Mouse (Mus musculus) hindbrain, embryonic 14.5 days (tissue): ENCODE results near the gene Atg101. TPM values are rescaled to one million over a fixed set of nuclear protein-coding genes. Genes with fewer than 3 reads are reported as not detected.

Source experiments
- ATAC-seq: fragments of 200-750 bp; cut with Nextera tagmentation; 2 replicates; pipeline ENCODE4 v1.8.0; 2017; ENCODE audit warnings: moderate number of reproducible peaks, mild to moderate bottlenecking, moderate TSS enrichment, moderate library complexity; ENCODE audit not compliant: low FRiP score
- DNase-seq: peaks from one replicate; pipeline ENCODE4 v3.0.0-alpha.2; 2015; ENCODE audit warnings: low spot score
- H3K27ac ChIP-seq: fragments of 300-500 bp; sonication (generic); 2 replicates; pipeline ENCODE4 v1.5.1; 2014; ENCODE audit warnings: mild to moderate bottlenecking, moderate library complexity
- H3K27me3 ChIP-seq: fragments of 300-500 bp; sonication (generic); 2 replicates; pipeline ENCODE4 v1.6.1; 2014; ENCODE audit warnings: mild to moderate bottlenecking, low read length, mixed read lengths; ENCODE audit not compliant: control insufficient read depth, insufficient read depth
- H3K36me3 ChIP-seq: fragments of 300-500 bp; sonication (generic); replicated peaks from 2 replicates; pipeline ENCODE4 v1.6.1; 2014; ENCODE audit not compliant: control insufficient read depth, insufficient read depth
- H3K4me1 ChIP-seq: fragments of 300-500 bp; sonication (generic); replicated peaks from 2 replicates; pipeline ENCODE4 v1.6.1; 2014; ENCODE audit warnings: antibody characterized with exemption, low read length, mixed read lengths; ENCODE audit not compliant: control insufficient read depth, insufficient read depth
- H3K4me2 ChIP-seq: fragments of 300-500 bp; sonication (generic); replicated peaks from 2 replicates; pipeline ENCODE4 v1.6.1; 2014; ENCODE audit warnings: mild to moderate bottlenecking, moderate library complexity
- H3K4me3 ChIP-seq: fragments of 300-500 bp; sonication (generic); replicated peaks from 2 replicates; pipeline ENCODE4 v1.5.1; 2014; ENCODE audit warnings: mild to moderate bottlenecking, low read length
- H3K9ac ChIP-seq: fragments of 300-500 bp; sonication (generic); 2 replicates; pipeline ENCODE4 v1.6.1; 2014
- H3K9me3 ChIP-seq: fragments of 300-500 bp; sonication (generic); 2 replicates; pipeline ENCODE4 v1.6.1; 2016; ENCODE audit warnings: low read length; ENCODE audit not compliant: control insufficient read depth
- WGBS: fragments of 180-500 bp; shearing (Covaris S2); extraction: QIAGEN DNeasy Blood & Tissue Kit; methylation state at CpG from one replicate; pipeline ENCODE4 v1.1.7; 2014; 5-methylcytosine and 5-hydroxymethylcytosine counted together
- polyA plus RNA-seq: library from polyadenylated mRNA; unstranded; fragments of >200 nt; fragmentation: Nextera tagmentation; extraction: Ambion mirVana; gene quantifications from 2 replicates; pipeline ENCODE4 v1.2.1, GENCODE M21; 2014

The Atg101 gene
- polyA plus RNA-seq, 1 experiment from 2014 or later, result 66.3 TPM

- H3K4me3 ChIP-seq, result no peak overlapping the region
- WGBS, result 66% methylated on average over 13 of the region's 13 CpGs
- DNase-seq (no peak), ATAC-seq (no peak)
- no peaks in the 10 kb centered on the region; the same call in 1 of the 2 replicates for H3K27me3 ChIP-seq
- H3K4me1 ChIP-seq, result no peaks in the 10 kb centered on the region
- peak overlapping the region; percentile 37 for H3K4me2 ChIP-seq
- H3K9ac ChIP-seq, result no peak overlapping the region
- H3K9me3 ChIP-seq, result no peaks in the 10 kb centered on the region
- no peak overlapping the region for H3K27ac ChIP-seq
- H3K36me3 ChIP-seq, result no peaks in the 10 kb centered on the region
Observed at GRCm38 (mm10) chr15:101316279-101316912, 32.3 kb downstream of the Atg101 start.

GRCm38 (mm10) chr15:101316913-101317813, 33.1 kb downstream of the Atg101 start:
- 79% methylated on average over 18 of the region's 18 CpGs for WGBS

DNA sequence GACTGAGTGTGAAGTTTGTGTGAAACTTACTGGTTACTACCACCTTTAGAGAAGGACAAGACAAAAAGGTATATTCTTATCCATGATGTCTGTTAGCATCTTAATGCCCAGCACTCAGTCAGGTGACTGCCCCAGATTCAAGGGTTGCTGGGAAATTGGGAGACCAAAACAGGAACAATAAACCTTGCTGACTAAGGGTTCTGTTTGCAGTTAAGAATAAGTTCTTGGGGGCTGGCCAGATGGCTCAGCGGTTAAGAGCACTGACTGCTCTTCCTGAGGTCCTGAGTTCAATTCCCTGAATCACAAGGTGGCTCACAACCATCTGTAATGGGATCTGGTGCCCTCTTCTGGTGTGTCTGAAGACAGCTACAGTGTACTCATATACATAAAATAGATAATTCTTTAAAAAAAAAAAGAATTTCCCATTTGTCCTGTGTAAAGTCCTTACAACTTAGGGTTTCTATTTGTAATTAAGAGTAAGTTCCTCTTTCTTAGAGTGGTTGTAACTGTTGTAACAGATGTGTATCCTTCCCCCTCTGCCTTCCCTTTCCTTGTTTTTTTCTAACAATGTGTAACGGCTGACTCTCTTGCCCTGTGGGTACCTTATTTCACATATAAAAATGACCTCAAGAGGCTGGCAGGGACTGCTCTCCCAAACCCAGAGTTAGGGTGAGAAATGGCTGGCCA, 33.9 kb downstream of the Atg101 start:
- no peak for DNase-seq
- H3K9me3 ChIP-seq, result no peaks in the 10 kb centered on the region
- H3K36me3 ChIP-seq, result no peaks in the 10 kb centered on the region
- H3K9ac ChIP-seq, result no peak overlapping the region
- ATAC-seq, result no peak
- H3K4me1 ChIP-seq, result no peaks in the 10 kb centered on the region
- no peak overlapping the region for H3K27ac ChIP-seq
- no peak overlapping the region for H3K4me3 ChIP-seq
- H3K27me3 ChIP-seq, result no peaks in the 10 kb centered on the region; the same call in 1 of the 2 replicates
- no peak overlapping the region for H3K4me2 ChIP-seq
- 72% methylated on average over 2 of the region's 2 CpGs for WGBS

More at GRCm38 (mm10) chr15:101316913-101317813, 33.1 kb downstream of the Atg101 start:
- Histone ChIP-seq H3K9ac (no peak overlapping the region), H3K4me1 (no peaks in the 10 kb centered on the region), H3K4me3 (no peak overlapping the region), H3K9me3 (no peaks in the 10 kb centered on the region), H3K4me2 (no peak overlapping the region), H3K36me3 (no peaks in the 10 kb centered on the region), H3K27ac (no peak overlapping the region), H3K27me3 (no peaks in the 10 kb centered on the region; the same call in 1 of the 2 replicates)
- ATAC-seq (no peak), DNase-seq (no peak)

- H3K27me3 ChIP-seq, result no peaks in the 10 kb centered on the region; the same call in 1 of the 2 replicates
- 65% methylated on average over 14 of the region's 14 CpGs for WGBS
- ATAC-seq (no peak), DNase-seq (no peak)
- no peaks in the 10 kb centered on the region for H3K36me3 ChIP-seq
- no peaks in the 10 kb centered on the region for H3K9me3 ChIP-seq
- no peaks in the 10 kb centered on the region for H3K4me1 ChIP-seq
- no peak overlapping the region for H3K4me2 ChIP-seq
- H3K4me3 ChIP-seq, result no peak overlapping the region
- no peak overlapping the region for H3K9ac ChIP-seq
- H3K27ac ChIP-seq, result no peak overlapping the region
Observed at GRCm38 (mm10) chr15:101318889-101319765, 35.1 kb downstream of the Atg101 start.

- WGBS, result 91% methylated on average over 6 of the region's 6 CpGs
- Histone ChIP-seq H3K4me3 (no peak overlapping the region), H3K9me3 (no peaks in the 10 kb centered on the region), H3K9ac (no peak overlapping the region), H3K27me3 (no peaks in the 10 kb centered on the region; the same call in 1 of the 2 replicates), H3K4me2 (no peak overlapping the region), H3K4me1 (no peaks in the 10 kb centered on the region), H3K36me3 (no peaks in the 10 kb centered on the region), H3K27ac (no peak overlapping the region)
- ATAC-seq (no peak), DNase-seq (no peak)
Observed at GRCm38 (mm10) chr15:101320010-101320617, 36.0 kb downstream of the Atg101 start.

DNA sequence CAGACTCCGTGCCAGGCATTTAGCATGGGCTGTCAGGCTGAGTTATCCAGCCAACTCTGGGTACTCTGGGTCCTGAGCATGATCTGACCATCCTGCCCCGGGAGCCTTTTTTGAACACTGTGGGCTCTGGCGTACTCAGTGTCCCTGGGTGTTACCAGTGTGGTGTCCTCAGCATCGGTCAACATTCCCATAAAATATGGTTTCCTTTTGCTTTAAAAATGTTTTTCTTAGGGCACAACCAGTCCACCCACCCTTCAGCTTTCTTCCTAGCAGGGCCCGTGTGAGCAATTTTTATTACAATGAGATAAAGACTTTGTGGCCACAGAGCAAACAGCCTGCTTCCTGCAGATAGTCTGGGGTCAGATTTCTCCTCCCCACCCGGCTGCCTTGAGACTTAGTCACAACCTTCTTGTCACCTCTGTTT, 36.6 kb downstream of the Atg101 start:
- Histone ChIP-seq H3K9me3 (no peaks in the 10 kb centered on the region), H3K4me1 (no peaks in the 10 kb centered on the region), H3K36me3 (no peaks in the 10 kb centered on the region), H3K4me2 (no peak overlapping the region), H3K9ac (no peak overlapping the region), H3K27ac (no peak overlapping the region), H3K27me3 (no peaks in the 10 kb centered on the region; the same call in 1 of the 2 replicates), H3K4me3 (no peak overlapping the region)
- ATAC-seq, result no peak
- no peak for DNase-seq
- 77% methylated on average over 6 of the region's 6 CpGs for WGBS

DNA sequence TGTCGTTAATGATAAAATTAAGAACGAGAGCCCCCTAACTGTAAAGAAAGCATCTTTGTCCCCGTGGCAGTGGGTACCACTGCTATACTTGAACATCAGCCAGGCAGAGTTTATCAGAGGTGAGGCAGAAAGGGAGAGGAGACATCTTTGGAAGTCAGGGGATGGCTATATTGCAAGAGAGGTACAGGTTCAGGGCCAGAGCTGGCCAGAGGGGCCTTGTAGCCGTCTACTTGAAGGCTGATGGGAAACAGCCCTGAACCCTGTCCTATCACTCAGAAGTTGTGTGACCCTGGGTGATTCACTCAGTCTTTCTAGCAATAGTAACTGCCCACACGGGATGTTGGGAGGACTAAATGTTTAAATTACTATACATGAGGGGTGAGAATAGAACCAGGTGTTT, 37.1 kb downstream of the Atg101 start:
- Histone ChIP-seq H3K4me2 (no peak overlapping the region), H3K9me3 (no peaks in the 10 kb centered on the region), H3K9ac (no peak overlapping the region), H3K4me3 (no peak overlapping the region), H3K27ac (no peak overlapping the region), H3K36me3 (no peaks in the 10 kb centered on the region), H3K27me3 (no peaks in the 10 kb centered on the region; the same call in 1 of the 2 replicates), H3K4me1 (no peaks in the 10 kb centered on the region)
- DNase-seq, result no peak
- 72% methylated on average over 5 of the region's 5 CpGs for WGBS
- ATAC-seq, result no peak

DNA sequence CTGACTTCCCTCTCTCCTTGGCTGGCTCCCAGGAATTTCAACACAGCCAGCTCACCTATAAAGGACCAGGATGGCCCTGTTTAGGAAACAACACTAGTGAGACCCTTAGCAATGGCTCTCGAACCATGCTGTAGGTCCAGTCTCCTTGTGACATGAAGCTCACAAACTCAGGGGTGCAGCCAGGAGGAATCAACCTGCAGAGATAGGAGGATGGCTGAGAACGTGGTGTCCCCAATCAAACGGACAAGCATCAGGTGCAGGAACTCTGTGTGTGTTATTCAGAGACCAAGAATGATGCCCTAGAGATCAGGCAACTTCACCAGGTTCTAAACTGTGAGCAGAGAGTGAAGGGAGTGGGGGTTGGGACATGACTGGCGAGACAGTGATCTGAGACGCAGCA, 38.0 kb downstream of the Atg101 start:
- ATAC-seq (no peak), DNase-seq (no peak)
- Histone ChIP-seq H3K4me1 (no peaks in the 10 kb centered on the region), H3K9ac (no peak overlapping the region), H3K9me3 (no peaks in the 10 kb centered on the region), H3K4me2 (no peak overlapping the region), H3K27me3 (no peaks in the 10 kb centered on the region; the same call in 1 of the 2 replicates), H3K36me3 (no peaks in the 10 kb centered on the region), H3K27ac (no peak overlapping the region), H3K4me3 (no peak overlapping the region)
- 83% methylated on average over 5 of the region's 5 CpGs for WGBS
